Mouse (Mus musculus): ENCODE measurements around the gene Bank1.

DNA sequence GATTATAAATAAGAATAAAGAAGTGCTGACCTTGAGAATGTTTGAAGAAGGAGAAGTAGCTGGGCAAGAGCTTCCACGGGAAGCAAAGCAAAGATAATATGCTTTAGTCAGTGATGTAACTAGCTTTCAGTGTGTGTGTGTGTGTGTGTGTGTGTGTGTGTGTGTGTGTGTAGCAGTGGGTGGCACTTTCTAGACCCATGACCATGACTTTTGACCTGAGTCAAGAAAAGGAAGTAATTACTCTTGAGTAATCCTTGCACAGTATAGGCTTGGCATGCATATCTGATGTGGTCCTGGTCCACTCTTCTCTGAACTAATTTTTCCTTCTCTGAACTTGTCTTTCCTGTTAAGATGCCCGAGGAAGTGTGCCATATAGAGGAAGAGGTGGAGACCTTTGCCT lies 5.3 kb upstream of the Bank1 start:
- no peak for TF ChIP-seq GATA1 (IDR thresholded peaks at IDR 0.05; ENCODE audit: borderline replicate concordance, low read length)
- no peak for TF ChIP-seq FLI1 (IDR thresholded peaks at IDR 0.05; ENCODE audit: low read length)
